Mouse (Mus musculus) lung, postnatal 0 days (tissue): ENCODE measurements around the gene Gdi1. TPM values are rescaled to one million over a fixed set of nuclear protein-coding genes. Genes with fewer than 3 reads are reported as not detected.

ENCODE experiments used
- ATAC-seq: fragments of 200-750 bp; cut with Nextera tagmentation; 2 replicates; pipeline ENCODE4 v1.8.0; 2017; ENCODE audit warnings: moderate library complexity
- DNase-seq: peaks from one replicate; pipeline ENCODE4 v3.0.0-alpha.2; 2016; ENCODE audit warnings: low spot score
- H3K27ac ChIP-seq: fragments of 300-500 bp; sonication (generic); 2 replicates; pipeline ENCODE4 v1.5.1; 2014; ENCODE audit warnings: antibody characterized with exemption, mild to moderate bottlenecking, low read length, mixed read lengths
- H3K27me3 ChIP-seq: fragments of 300-500 bp; sonication (generic); replicated peaks from 2 replicates; pipeline ENCODE4 v1.6.1; 2014; ENCODE audit warnings: low read length, mixed read lengths; ENCODE audit not compliant: insufficient read depth
- H3K36me3 ChIP-seq: fragments of 300-500 bp; sonication (generic); 2 replicates; pipeline ENCODE4 v1.6.1; 2014; ENCODE audit warnings: low read length, mixed read lengths; ENCODE audit not compliant: insufficient read depth
- H3K4me1 ChIP-seq: fragments of 300-500 bp; sonication (generic); 2 replicates; pipeline ENCODE4 v1.6.1; 2014; ENCODE audit warnings: antibody characterized with exemption, low read depth, low read length, mixed read lengths; ENCODE audit not compliant: insufficient read depth
- H3K4me2 ChIP-seq: fragments of 300-500 bp; sonication (generic); replicated peaks from 2 replicates; pipeline ENCODE4 v1.6.1; 2014; ENCODE audit warnings: low read depth, mild to moderate bottlenecking, low read length, moderate library complexity, mixed read lengths
- H3K4me3 ChIP-seq: fragments of 300-500 bp; sonication (generic); 2 replicates; pipeline ENCODE4 v1.5.1; 2014; ENCODE audit warnings: low read depth, low read length
- H3K9ac ChIP-seq: fragments of 300-500 bp; sonication (generic); replicated peaks from 2 replicates; pipeline ENCODE4 v1.6.1; 2014; ENCODE audit warnings: low read depth, mild to moderate bottlenecking
- H3K9me3 ChIP-seq: fragments of 300-500 bp; sonication (generic); 2 replicates; pipeline ENCODE4 v1.6.1; 2016; ENCODE audit warnings: low read length, mixed read lengths
- CTCF ChIP-seq: IDR thresholded peaks from 2 replicates; pipeline ENCODE4 v1.5.1; 2016; ENCODE audit warnings: antibody characterized with exemption, mild to moderate bottlenecking
- EP300 ChIP-seq: IDR thresholded peaks from 2 replicates; pipeline ENCODE4 v1.6.1; 2016; ENCODE audit warnings: antibody characterized with exemption, mild to moderate bottlenecking, control low read depth
- WGBS: fragments of 180-500 bp; shearing (Covaris S2); extraction: QIAGEN DNeasy Blood & Tissue Kit; methylation state at CpG from one replicate; pipeline ENCODE4 v1.1.7; 2014; 5-methylcytosine and 5-hydroxymethylcytosine counted together
- polyA plus RNA-seq: library from polyadenylated mRNA; unstranded; fragments of >200 nt; fragmentation: Nextera tagmentation; extraction: Ambion mirVana; gene quantifications from 2 replicates; pipeline ENCODE4 v1.2.1, GENCODE M21; 2015

The Gdi1 gene
- polyA plus RNA-seq, 1 experiment from 2014 or later, result 96.7 TPM

GRCm38 (mm10) chrX:74283092-74283437 is 21.7 kb upstream of the Gdi1 start:
- H3K27ac ChIP-seq, result peak overlapping the region; percentile 86
- H3K4me2 ChIP-seq, result peak overlapping the region; percentile 59
- ATAC-seq (no peak; the same call in 1 of the 2 replicates), DNase-seq (no peak)
- peak overlapping the region; percentile 44 for H3K9ac ChIP-seq
- H3K36me3 ChIP-seq, result no peaks in the 10 kb centered on the region
- peak overlapping the region; percentile 42 for H3K4me3 ChIP-seq
- WGBS, result 45% methylated on average over 5 of the region's 5 CpGs
- no peaks in the 10 kb centered on the region for H3K9me3 ChIP-seq
- no peaks in the 10 kb centered on the region for H3K27me3 ChIP-seq
- no peaks in the 10 kb centered on the region; the same call in 1 of the 2 replicates for H3K4me1 ChIP-seq
- TF ChIP-seq EP300 (no peak), CTCF (no peak)

GRCm38 (mm10) chrX:74293431-74293830 is 11.4 kb upstream of the Gdi1 start:
- WGBS, result 64% methylated on average over 4 of the region's 4 CpGs
- Histone ChIP-seq H3K27ac (no peak overlapping the region), H3K4me1 (no peaks in the 10 kb centered on the region), H3K4me2 (no peak overlapping the region), H3K27me3 (no peaks in the 10 kb centered on the region), H3K9me3 (no peaks in the 10 kb centered on the region), H3K4me3 (no peak overlapping the region), H3K9ac (no peak overlapping the region), H3K36me3 (no peaks in the 10 kb centered on the region)
- DNase-seq (no peak), ATAC-seq (no peak)
- TF ChIP-seq EP300, result no peak
- no peak for TF ChIP-seq CTCF

GRCm38 (mm10) chrX:74296538-74297448 is 8.0 kb upstream of the Gdi1 start, which contains the start of gene Atp6ap1:
TSS of gene Atp6ap1 (plus strand) at chrX:74297097.
- peak; percentile 96 for DNase-seq
- WGBS, result 11% methylated on average over 34 of the region's 37 CpGs
- H3K4me2 ChIP-seq, result peak within 1 kb of the TSS; percentile 54
- H3K4me1 ChIP-seq, result no peaks in the 10 kb centered on the region
- peak within 1 kb of the TSS; percentile 77 for H3K27ac ChIP-seq
- peak; percentile 99 for ATAC-seq
- no peaks in the 10 kb centered on the region for H3K9me3 ChIP-seq
- H3K9ac ChIP-seq, result peak within 1 kb of the TSS; percentile 62; the same call in 1 of the 2 replicates
- no peaks in the 10 kb centered on the region for H3K27me3 ChIP-seq
- TF ChIP-seq EP300 (no peak), CTCF (no peak)
- H3K36me3 ChIP-seq, result no peaks in the 10 kb centered on the region
- peak within 1 kb of the TSS; percentile 54 for H3K4me3 ChIP-seq

GRCm38 (mm10) chrX:74298348-74298747 is 6.5 kb upstream of the Gdi1 start:
- no peaks in the 10 kb centered on the region for H3K4me1 ChIP-seq
- no peak overlapping the region for H3K27ac ChIP-seq
- no peaks in the 10 kb centered on the region for H3K27me3 ChIP-seq
- no peak overlapping the region for H3K9ac ChIP-seq
- WGBS, result 82% methylated on average over 1 of the region's 1 CpGs
- H3K4me2 ChIP-seq, result no peak overlapping the region
- no peak overlapping the region for H3K4me3 ChIP-seq
- ATAC-seq, result no peak
- no peak for TF ChIP-seq CTCF
- TF ChIP-seq EP300, result no peak
- no peak for DNase-seq
- no peaks in the 10 kb centered on the region for H3K36me3 ChIP-seq
- no peaks in the 10 kb centered on the region for H3K9me3 ChIP-seq

GRCm38 (mm10) chrX:74299721-74300120 is 5.1 kb upstream of the Gdi1 start:
- H3K36me3 ChIP-seq, result no peaks in the 10 kb centered on the region
- WGBS, result 78% methylated on average over 3 of the region's 3 CpGs
- H3K4me3 ChIP-seq, result no peak overlapping the region
- ATAC-seq, result no peak
- no peak overlapping the region for H3K27ac ChIP-seq
- no peaks in the 10 kb centered on the region for H3K27me3 ChIP-seq
- peak; percentile 14 for DNase-seq
- H3K4me2 ChIP-seq, result no peak overlapping the region
- H3K9ac ChIP-seq, result no peak overlapping the region
- TF ChIP-seq CTCF (no peak), EP300 (no peak)
- no peaks in the 10 kb centered on the region for H3K4me1 ChIP-seq
- no peaks in the 10 kb centered on the region for H3K9me3 ChIP-seq

- Histone ChIP-seq H3K9me3 (no peaks in the 10 kb centered on the region), H3K27me3 (no peaks in the 10 kb centered on the region), H3K4me3 (peak within 1 kb of the TSS; percentile 54), H3K4me2 (peak within 1 kb of the TSS; percentile 66), H3K4me1 (no peaks in the 10 kb centered on the region), H3K27ac (peak within 1 kb of the TSS; percentile 83), H3K9ac (peak within 1 kb of the TSS; percentile 70), H3K36me3 (no peaks in the 10 kb centered on the region)
- WGBS, result 11% methylated on average over 46 of the region's 59 CpGs
- DNase-seq (peak; percentile 94), ATAC-seq (peak; percentile 99)
- peak; percentile 19; the same call in 1 of the 2 replicates for TF ChIP-seq CTCF
- TF ChIP-seq EP300, result no peak
Measured at GRCm38 (mm10) chrX:74312540-74313464, 8.0 kb downstream of the Gdi1 start, which contains the start of gene Fam50a. TSS of gene Fam50a (plus strand) at chrX:74313033.
